Mouse (Mus musculus): ENCODE results near the gene Zfp949.

Gene Zfp949

DNA sequence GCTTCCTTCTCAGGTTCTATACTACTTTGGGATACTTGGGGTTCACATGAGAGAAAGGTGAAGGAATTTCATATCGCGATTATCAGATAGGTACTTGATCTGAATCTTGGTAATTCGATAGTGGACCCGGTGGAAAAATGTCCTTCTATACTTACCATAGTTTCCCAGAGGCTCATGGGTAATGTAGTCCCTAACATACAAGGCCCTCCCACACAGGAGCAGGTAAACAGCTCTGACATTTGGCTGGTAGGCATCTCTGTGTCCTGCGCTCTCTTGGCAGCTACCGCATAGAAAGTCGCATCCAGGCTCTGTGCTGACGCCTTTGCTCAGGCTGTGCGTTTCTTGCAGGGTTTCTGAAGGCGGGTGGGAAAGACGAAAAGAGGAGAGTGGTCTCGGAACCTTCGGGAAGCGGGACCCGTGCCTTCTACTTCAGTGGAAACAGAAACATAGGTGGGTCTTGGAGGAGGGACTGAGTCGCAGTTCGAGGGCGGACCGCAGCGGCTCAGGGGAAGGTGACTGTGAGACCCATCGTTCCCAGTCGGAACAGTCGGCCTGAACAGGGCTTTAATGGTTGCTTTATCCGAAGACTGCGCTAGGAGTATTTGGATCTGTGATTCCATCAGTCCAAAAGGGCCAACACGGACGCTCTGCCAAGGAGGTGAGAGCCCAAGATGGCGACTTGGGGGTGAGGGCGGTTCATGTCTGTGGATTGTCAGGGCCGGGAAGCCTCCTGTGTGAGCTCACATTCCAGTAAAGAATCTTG is at the start of gene Zfp949:
Zfp949 (plus strand) TSS at position 170 of the 763 bp plus-strand sequence.
- DNase-seq (ENCODE audit: extremely low read depth, insufficient read length, low spot score): peak; percentile 74

DNA sequence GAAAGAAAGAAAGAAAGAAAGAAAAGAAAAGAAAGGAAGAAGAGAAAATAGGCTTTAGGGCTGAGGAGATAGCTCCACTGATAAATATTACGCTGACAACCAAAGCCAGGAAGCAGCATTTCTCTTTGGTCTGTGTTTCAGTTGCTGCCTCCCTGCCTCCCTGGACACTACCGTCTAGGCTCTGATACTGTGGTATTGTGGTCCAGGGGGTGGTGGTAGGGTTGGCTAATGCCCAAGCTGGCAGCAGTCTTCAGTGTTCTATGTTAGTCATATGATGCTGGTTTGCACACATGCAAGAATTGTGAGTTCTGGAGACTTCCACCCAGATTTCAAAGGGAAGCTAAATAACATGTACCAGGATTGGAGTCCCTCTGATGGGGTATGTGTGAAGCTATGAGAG is 47.7 kb upstream of the Zfp949 start:
- DNase-seq (ENCODE audit: extremely low read depth, insufficient read length, low spot score): no peak

DNA sequence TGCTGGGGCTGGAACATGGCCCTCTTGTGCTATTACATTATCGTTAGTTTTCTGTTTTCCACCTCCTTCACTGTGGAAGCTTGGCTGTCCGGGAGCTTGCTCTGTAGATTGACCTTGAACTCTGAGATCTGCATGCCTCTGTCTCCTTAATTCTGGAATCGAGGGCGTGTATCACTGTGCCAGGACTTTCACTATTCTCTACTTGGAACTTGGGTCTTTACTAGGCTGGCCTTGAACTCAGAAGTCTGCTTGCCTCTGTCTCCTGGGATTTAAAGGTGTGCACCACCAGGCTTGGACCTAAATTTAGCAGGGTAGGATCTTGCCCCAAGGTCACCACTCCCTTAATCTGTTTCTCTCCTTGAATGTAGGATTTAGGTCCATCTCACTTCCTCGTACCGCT is 46.0 kb upstream of the Zfp949 start:
- no peak for DNase-seq (ENCODE audit: extremely low read depth, insufficient read length, low spot score)

DNA sequence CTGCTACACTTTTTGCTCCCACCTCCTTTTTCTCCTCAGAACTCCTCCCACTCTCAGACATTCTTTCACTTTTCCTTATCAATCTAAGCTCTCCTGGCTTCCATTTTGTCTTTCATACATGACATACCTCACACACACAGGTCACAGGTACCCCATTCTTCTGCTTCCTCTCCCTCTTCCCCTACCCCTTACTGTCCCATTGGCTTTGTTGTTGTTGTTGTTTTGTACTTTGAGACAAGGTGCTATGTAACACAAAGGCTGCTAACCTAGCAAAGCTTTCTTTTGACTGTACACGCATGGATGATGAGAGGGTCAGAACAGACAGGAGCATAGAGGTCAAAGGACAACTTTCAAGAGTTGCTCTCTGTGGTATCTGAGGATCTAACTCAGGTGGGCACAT is 32.3 kb upstream of the Zfp949 start:
- DNase-seq (ENCODE audit: extremely low read depth, insufficient read length, low spot score): no peak

DNA sequence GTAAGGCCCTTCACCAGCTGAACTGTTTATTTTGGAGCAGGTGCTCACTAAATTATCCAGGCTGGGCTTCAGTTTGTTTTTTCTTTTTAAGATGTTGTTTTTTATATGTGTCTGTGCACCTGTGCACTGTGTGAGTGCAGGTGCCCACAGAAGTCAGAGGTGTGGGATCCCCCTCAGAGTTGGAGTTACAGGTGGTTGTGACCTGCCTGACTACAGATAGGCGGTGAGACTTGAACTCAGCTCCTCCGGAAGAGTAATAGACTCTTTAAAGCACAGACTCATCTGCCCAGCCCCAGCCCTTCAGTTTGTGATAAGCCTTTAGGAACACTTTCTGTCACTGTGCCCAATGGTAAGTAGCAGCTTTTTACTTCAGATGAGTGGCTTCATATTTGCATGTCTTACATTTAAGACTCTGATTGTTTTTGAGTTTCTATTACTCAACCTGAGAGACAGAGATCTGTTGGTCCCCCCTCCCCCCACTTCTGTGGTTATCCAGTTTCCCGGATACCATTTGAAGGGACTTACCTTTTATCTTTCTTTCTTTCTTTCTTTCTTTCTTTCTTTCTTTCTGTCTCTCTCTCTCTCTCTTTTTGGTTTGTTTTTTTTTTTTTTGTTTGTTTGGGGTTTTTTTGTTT is 31.3 kb upstream of the Zfp949 start:
- no peak for DNase-seq (ENCODE audit: extremely low read depth, insufficient read length, low spot score)

DNA sequence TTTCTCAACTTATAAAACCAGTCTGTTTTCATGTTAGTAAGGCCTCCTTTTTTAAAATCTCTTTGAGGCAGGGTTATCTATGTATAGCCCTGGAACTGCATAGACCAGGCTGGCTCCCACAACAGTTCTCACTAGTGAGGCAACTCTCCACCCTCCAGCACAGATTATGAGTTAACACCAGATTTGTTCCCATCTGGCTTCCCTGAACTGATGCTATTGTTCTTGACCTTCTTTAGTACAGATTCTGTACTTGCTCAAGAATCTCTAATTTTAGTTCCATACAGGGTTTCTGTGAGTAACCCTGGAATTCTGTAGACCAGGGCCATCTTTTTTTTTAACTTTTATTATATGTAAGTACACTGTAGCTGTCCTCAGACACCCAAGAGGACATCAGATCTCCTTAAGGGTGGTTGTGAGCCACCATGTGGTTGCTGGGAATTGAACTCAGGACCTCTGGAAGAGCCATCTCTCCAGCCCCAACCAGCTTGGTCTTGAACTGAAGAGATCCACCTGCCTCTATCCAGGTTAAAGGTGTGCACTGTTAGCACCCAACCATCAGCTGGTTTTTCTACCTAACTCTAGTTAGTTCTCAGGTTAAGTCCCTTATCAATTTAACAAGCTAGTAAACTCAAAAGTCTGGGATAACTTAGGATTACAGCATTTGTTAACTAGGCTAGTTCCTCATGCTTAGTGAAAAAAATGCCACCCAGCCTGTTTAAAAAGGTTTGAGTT is 28.3 kb upstream of the Zfp949 start:
- DNase-seq (ENCODE audit: extremely low read depth, insufficient read length, low spot score): peak; percentile 18

DNA sequence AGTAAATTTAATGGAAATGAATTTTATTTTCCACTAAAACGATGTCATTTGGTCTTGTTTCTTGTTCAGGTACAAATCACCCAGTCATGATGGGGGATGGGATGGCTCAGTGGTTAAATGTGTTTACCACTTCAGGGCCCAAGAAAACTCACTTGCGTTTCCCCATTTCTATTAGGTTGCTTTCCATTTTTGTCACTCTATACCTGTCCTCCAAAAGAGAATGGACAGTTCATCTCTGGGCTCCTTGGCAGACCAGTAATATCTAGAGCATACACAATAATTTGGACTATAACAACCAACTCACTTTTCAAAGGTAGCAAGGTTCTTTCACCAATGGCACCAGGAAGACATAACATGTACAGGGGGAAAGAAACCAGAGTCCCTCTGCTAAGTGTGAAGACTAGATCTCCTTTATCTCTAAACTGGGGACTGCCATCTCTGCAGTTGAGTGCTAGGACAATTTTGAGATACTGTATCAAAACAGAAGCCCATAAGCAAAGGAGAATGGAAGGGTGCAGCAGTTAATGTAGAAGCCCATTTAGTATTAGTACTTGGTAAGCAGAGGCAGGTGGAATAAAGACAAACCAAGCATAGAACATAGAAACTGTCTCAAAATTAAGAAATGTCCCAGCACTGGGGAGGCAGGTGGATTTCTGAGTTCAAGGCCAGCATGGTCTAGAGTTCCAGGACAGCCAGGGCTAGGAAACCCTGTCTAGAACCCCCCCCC is 27.5 kb upstream of the Zfp949 start:
- peak; percentile 18 for DNase-seq (ENCODE audit: extremely low read depth, insufficient read length, low spot score)

DNA sequence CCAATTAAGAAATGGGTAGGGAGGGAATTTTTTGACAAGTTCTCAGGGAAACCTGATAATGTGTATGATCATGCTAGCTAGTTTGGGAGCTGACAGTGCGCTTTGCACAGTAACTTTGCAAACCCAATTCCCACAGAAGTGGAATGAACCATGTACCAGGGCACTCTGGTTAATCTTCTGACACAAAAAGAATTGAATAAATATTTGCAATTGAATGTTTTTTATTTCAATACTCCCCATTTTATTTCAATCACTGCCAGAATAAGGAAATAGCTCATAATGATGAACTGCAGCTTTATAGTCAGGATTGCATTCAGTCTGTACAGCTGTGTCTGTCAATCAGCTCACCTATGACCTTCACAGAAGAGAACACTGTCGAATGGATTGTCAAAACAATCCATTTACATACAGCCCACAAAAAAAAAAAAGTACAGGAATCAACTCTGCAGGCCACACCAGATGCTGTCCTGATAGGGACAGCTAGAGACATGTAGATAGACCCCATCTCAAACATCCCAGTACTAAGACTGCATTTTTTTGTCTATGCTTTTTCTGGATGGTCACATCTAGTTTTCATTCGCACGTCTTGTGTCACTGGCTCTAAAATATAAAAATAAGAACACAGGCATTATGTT is 26.9 kb upstream of the Zfp949 start:
- no peak for DNase-seq (ENCODE audit: extremely low read depth, insufficient read length, low spot score)

DNA sequence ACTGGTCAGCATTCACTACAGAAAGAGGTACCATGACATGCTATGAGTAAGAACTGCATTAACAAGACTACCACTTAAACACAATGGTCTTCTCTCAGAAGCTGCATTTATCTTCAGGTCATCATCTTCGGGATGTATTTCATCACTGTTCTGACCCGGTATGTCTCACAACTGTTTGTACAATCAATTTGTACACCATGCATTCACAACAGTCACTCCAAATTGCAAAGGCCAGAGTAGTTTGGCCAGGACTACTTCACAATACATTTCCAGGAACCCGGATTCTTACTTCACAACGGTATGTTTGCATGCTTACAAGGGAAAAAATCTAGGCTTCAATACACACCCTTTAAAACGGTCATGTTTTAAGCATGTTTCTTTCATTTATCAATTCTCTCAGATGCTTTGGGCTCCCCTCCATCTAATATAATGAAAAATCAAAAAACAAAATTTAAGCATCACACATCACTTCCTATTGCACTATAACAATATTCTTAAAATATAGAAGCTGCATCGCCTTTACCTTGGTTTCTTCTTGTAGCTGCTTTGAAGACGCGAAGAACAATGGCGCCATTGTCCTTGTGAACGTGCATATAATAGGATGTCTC is 25.8 kb upstream of the Zfp949 start:
- no peak for DNase-seq (ENCODE audit: extremely low read depth, insufficient read length, low spot score)

DNA sequence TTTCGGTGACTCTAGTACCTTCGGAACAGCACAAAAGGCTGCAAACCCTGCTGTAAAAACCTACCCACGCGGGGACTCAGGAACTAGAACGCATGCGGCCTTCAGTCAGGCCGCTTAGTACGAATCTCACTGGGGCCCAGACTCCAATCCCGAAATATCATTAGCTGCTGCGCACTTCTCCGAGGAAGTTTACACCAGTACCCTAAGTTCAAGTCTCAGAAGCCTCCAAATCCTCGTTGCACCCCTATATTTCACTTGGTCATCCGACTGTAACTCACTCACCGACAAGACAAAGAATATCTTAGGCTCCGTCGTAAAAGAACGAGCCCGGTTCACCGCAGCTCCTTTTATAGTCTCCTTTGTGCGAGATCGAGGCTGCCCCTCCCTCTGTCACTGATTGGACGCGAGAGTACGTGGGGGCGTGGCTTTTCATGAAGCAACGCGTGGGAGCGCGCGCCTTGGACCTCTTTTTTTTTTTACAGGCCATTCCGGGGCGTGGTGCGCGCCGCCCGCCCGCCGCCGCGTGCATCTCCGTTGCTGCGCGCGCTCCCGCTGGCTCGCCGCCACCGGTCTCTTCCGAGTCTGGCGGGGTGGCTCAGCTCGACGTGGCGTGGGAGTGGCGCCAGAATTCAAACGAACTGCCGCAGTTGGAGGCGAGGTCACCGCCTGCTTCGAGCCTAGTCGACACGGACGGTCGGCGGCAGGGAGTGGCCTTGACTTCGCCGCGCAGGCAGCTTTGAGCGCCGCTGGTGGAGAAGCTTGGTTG is 25.1 kb upstream of the Zfp949 start:
- DNase-seq (ENCODE audit: extremely low read depth, insufficient read length, low spot score): peak; percentile 98

DNA sequence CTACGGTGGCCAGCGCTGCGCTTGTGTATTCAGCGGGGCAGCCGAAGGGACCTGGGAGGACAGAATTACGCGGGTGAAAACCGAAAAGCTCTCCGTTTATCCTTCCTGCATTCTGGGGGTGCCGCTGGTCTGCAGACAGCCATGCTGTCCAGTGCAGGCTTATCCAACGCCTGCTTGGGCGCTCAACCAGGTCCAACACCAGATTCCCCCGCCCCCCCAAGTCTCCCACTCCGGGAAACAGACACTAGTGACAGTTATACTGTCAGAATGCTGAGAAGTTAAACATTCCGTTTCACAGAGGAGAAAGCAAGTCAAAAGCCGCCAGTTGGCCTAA is 24.5 kb upstream of the Zfp949 start:
- DNase-seq (ENCODE audit: extremely low read depth, insufficient read length, low spot score): no peak

DNA sequence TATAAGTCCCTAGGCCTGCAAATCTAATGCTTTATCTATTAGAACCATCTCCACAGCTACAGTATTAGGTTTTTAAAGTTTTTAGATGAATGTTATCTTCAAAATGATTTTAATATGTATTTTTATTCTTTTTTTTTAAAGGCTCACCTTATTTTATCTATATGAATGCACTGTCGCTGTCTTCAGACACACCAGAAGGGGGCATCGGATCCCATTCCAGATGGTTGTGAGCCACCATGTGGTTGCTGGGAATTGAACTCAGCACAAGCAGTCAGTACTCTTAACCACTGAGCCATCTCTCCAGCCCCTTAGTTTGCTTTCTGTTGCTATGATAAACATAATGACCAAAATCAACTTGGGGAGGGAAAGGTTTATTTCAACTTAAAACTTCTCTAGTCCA is 23.5 kb upstream of the Zfp949 start:
- no peak for DNase-seq (ENCODE audit: extremely low read depth, insufficient read length, low spot score)

DNA sequence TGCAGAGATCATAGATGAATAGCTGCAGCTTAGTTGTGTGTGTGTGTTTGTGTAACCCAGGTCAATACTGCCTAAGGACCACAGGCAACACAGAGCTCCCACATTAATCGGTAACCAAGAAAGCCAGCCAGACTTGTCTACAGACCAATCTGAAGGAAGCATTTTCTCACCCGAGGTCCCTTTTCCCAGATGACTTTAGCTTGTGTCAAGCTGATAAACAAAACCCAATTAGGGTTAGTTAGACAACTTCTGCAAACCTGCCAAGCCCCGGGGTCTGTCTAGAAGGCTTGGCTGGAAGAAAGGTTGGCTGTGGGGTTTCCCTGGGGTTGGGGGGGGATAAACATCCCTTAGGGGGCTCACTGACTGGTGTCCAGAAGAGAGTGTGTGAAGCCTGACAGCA is 23.0 kb upstream of the Zfp949 start:
- no peak for DNase-seq (ENCODE audit: extremely low read depth, insufficient read length, low spot score)

DNA sequence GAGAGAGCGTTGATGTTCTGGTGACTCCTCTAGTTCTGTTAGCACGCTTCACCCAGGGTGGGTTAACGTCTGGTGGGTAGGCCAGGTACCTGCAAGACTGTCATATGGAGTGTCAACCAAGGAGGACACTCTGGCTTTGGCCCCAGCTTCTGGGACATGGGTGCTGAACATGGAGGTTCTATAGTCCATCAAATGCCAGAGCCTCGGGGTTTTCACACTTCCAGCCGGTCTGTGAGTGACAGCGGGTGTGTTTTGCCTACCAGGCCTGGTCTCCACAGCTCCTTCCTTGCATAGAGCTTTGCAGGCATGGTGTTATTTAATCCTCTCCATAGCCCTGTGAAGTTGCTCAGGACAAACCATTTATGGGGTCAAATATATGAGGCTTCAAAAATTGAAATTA is 22.5 kb upstream of the Zfp949 start:
- DNase-seq (ENCODE audit: extremely low read depth, insufficient read length, low spot score): no peak

DNA sequence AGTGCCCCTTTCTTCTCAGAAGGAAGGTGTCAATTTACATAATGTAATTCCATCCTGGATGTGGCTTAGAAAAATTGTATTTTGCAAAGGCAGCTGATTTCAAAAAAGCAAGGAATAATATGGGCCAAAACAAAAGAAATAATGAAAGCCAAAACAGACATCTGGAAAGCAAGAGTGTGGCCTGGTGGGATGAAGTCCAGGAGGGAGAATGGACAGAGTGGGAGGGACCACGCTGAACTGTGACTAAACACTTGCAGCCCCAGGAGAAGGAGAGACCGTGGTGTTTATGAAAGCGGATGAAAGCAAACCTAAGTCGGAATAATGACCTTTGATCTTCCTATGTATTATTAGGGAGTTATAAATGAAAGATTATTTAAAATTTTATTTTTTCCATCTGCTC is 19.9 kb upstream of the Zfp949 start:
- DNase-seq (ENCODE audit: extremely low read depth, insufficient read length, low spot score): no peak

DNA sequence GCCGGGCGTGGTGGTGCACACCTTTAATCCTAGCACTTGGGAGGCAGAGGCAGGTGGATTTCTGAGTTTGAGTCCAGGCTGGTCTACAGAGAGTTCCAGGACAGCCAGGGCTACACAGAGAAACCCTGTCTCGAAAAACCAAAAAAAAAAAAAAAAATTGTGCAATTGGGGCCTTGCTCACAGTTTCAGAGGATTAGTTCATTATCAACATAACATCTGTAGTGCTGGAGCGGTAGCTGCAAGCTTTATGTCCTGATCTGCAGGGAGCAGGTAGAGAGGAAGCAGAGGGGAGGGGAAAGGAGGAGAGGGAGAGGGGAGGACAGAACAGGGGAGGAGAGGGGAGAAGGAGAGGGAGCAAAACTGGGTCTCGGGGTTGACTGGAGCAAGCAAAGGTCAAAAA is 19.1 kb upstream of the Zfp949 start:
- no peak for DNase-seq (ENCODE audit: extremely low read depth, insufficient read length, low spot score)

DNA sequence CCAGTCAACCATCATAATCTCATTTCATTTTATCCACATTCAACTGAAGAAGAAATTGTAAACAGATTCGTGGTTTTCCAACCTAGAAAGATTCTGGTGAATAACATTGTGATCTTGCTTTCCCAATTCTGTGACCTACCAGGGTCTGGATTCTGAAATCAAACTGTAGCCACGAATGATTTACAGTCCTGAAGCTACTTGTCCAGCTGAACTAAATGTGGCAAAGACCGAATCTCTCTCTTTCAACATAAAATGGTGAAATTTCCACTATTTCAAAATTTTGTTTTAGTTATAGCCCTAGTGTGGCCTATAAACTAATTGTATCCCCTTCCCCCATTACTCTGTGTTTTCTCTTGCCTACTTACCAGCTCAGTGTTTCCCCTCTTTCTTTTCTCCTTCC is 18.2 kb upstream of the Zfp949 start:
- DNase-seq (ENCODE audit: extremely low read depth, insufficient read length, low spot score): no peak

DNA sequence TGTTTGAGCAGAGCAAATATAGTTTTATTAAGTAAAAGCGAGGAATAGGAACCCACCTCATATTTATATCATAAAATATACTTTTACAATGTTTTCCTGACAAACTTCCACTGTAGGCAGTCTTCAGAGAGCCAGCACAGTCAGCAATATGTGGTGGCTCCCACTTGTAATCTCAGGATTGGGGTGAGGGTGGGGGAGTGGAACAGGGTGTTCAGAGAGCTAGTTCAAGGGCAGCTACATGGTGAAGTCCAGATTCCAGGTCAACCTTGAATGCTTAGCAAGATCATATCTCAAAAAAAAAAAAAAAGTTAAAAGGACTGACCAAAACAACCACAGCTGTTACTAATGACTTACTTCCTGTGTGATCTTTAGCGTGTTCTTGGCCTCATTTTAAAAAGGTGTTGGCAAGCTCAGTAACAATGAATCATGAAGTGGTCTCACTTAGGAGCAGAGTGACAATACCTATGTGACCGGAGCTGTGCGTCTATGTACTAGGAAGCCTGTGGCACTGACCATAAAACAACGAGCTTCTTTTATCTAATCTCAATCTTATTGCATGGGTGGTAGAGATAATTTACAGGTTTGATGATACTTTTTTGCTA is 17.7 kb upstream of the Zfp949 start:
- DNase-seq (ENCODE audit: extremely low read depth, insufficient read length, low spot score): no peak

DNA sequence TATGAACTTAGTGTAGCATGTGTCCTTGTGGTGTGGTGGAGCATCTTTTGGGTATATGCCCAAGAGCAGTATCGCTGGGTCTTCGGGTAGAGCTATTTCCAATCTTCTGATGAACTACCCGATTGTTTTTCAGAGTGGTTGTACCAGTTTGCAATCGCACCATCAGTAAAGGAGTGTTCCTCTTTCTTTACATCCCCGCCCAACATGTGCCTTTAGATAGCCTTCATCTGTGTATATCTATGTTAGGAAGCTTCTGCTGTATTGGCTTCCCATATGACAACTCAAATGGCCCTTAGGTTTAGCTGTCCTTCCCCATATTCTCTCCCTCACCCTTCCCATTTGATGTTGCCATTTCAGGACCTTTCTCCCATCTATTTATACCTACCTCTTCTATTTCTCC is 13.7 kb upstream of the Zfp949 start:
- DNase-seq (ENCODE audit: extremely low read depth, insufficient read length, low spot score): no peak

Data from 3134 (cell line).